Mouse (Mus musculus) forebrain, embryonic 14.5 days (tissue): ENCODE measurements around the gene Cbx7. TPM values are rescaled to one million over a fixed set of nuclear protein-coding genes. Genes with fewer than 3 reads are reported as not detected.

ENCODE experiments used
- ATAC-seq: fragments of 200-750 bp; cut with Nextera tagmentation; 2 replicates; pipeline ENCODE4 v1.8.0; 2017; ENCODE audit warnings: mild to moderate bottlenecking, moderate library complexity
- DNase-seq: peaks from one replicate; pipeline ENCODE4 v3.0.0-alpha.2; 2015; ENCODE audit warnings: low spot score
- H3K27ac ChIP-seq: fragments of 300-500 bp; sonication (generic); 2 replicates; pipeline ENCODE4 v1.5.1; 2014; ENCODE audit warnings: low read depth, mild to moderate bottlenecking, control low read depth, low read length, moderate library complexity
- H3K27me3 ChIP-seq: fragments of 300-500 bp; sonication (generic); replicated peaks from 2 replicates; pipeline ENCODE4 v1.6.1; 2014; ENCODE audit warnings: low read length, control low read depth, mixed read lengths; ENCODE audit not compliant: control insufficient read depth, insufficient read depth
- H3K36me3 ChIP-seq: fragments of 300-500 bp; sonication (generic); 2 replicates; pipeline ENCODE4 v1.6.1; 2014; ENCODE audit warnings: low read length, control low read depth; ENCODE audit not compliant: control insufficient read depth, insufficient read depth
- H3K4me1 ChIP-seq: fragments of 300-500 bp; sonication (generic); 2 replicates; pipeline ENCODE4 v1.6.1; 2014; ENCODE audit warnings: antibody characterized with exemption, low read length, control low read depth; ENCODE audit not compliant: control insufficient read depth, insufficient read depth
- H3K4me2 ChIP-seq: fragments of 300-500 bp; sonication (generic); 2 replicates; pipeline ENCODE4 v1.6.1; 2014; ENCODE audit warnings: mild to moderate bottlenecking, control low read depth, low read length
- H3K4me3 ChIP-seq: fragments of 300-500 bp; sonication (generic); 2 replicates; pipeline ENCODE4 v1.5.1; 2014; ENCODE audit warnings: low read depth, low read length, control low read depth
- H3K9ac ChIP-seq: fragments of 300-500 bp; sonication (generic); 2 replicates; pipeline ENCODE4 v1.6.1; 2014; ENCODE audit warnings: mild to moderate bottlenecking, low read length, control low read depth, moderate library complexity
- H3K9me3 ChIP-seq: fragments of 300-500 bp; sonication (generic); replicated peaks from 2 replicates; pipeline ENCODE4 v1.6.1; 2016; ENCODE audit warnings: low read length, control low read depth, mixed read lengths; ENCODE audit not compliant: control insufficient read depth
- WGBS: fragments of 180-500 bp; shearing (Covaris S2); extraction: QIAGEN DNeasy Blood & Tissue Kit; methylation state at CpG from one replicate; pipeline ENCODE4 v1.1.7; 2014; 5-methylcytosine and 5-hydroxymethylcytosine counted together
- microRNA-seq: library from miRNA; unstranded; fragments of <30 nt; microRNA quantifications from one replicate; pipeline ENCODE4, GENCODE M21; 2016
- polyA plus RNA-seq: library from polyadenylated mRNA; unstranded; fragments of >200 nt; fragmentation: Nextera tagmentation; extraction: Ambion mirVana; gene quantifications from 2 replicates; pipeline ENCODE4 v1.2.1, GENCODE M21; 2014

Cbx7 gene
- polyA plus RNA-seq, 1 experiment from 2014 or later, result 1.6 TPM

DNA sequence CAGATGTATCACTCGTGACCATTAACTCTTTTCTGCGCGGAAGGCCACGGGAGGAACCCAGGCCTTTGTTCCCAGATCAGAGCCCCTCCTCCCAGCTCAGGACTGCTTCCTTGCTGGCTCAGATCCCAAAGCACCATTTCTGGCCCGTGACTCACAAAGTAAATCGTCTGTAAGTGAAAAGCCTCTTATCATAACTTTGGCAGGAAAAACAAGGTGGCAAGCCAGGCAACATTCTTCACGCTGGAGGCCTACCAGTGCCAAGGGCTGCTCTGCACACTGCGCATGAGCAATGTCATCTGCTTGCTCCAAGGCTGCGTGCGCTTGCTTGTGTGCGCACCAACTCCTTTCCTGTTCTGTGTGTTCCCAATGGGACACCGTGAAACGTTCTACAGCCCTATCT is 91.6 kb downstream of the Cbx7 start:
- Histone ChIP-seq H3K4me3 (no peak overlapping the region), H3K4me2 (0 out of 2 replicates have a peak overlapping the region, but pooled peaks have one; percentile 7), H3K9me3 (no peaks in the 10 kb centered on the region), H3K9ac (no peak overlapping the region), H3K36me3 (no peaks in the 10 kb centered on the region), H3K27me3 (no peaks in the 10 kb centered on the region), H3K4me1 (no peaks in the 10 kb centered on the region), H3K27ac (peak overlapping the region; percentile 50)
- DNase-seq, result peak; percentile 94
- 39% methylated on average over 13 of the region's 13 CpGs for WGBS
- peak; percentile 32; the same call in 1 of the 2 replicates for ATAC-seq

DNA sequence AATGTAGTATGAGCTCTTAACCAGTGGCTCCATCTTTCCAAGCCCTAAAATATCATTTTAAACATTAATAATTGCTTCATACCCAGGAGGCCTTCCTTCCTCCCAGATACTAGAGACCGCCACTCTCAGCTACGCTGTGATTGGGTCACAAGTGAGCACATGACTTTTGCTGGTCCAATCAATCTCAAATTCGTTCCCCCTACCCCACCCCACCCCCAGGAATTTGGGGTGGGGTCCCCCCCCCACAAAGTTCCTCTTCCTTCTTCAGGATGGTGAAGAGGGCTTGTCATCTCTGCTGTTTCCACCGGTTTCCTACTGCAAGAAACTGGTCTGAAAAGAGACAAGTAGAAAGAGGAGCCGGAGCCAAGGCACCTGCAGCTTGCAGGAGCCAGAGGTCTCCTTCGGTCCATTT is 92.2 kb downstream of the Cbx7 start:
- Histone ChIP-seq H3K9ac (no peak overlapping the region), H3K4me1 (no peaks in the 10 kb centered on the region), H3K4me3 (no peak overlapping the region), H3K4me2 (0 out of 2 replicates have a peak overlapping the region, but pooled peaks have one; percentile 7), H3K36me3 (no peaks in the 10 kb centered on the region), H3K27me3 (no peaks in the 10 kb centered on the region), H3K9me3 (no peaks in the 10 kb centered on the region), H3K27ac (peak overlapping the region; percentile 50)
- 80% methylated on average over 6 of the region's 6 CpGs for WGBS
- DNase-seq, result no peak
- no peak for ATAC-seq

DNA sequence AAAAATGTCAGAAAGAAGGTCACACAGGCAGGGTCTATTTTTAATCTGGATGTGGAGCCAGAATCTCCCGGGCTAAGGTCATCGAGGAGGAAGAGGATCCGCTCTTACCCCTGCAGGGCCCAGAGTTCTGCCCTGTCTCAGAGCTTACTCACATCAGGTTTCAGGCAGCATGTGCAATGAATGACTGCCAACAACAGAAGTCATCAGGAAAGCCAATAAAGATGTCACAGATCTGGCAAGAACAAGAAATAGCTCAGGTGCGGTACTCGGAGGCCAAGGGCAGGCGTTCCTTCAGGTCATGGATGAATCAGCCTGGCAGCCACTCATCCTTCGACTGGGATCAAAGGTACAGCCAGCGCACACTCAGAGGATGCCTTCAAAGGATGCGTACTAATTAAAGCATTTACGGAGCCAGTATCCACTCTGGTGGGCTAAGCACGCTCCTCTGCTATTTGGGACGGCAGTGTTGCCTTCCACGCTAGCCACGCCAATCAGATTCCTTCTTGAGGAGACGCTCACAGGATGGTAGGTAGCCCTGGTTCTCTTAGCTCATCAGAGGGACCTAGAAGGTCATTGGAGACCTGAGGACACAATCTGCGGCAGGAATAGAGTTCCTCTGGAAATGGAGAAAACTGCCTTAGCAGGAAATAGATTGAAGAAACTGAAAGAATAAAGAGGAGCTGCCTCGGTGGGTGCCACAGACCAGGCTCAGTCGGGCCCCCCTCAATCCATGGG is 95.5 kb downstream of the Cbx7 start:
- H3K27me3 ChIP-seq, result no peaks in the 10 kb centered on the region
- H3K36me3 ChIP-seq, result no peaks in the 10 kb centered on the region
- H3K4me2 ChIP-seq, result no peak overlapping the region
- H3K9me3 ChIP-seq, result no peaks in the 10 kb centered on the region
- no peak for ATAC-seq
- H3K4me1 ChIP-seq, result no peaks in the 10 kb centered on the region
- H3K27ac ChIP-seq, result no peak overlapping the region
- H3K4me3 ChIP-seq, result no peak overlapping the region
- no peak overlapping the region for H3K9ac ChIP-seq
- no peak for DNase-seq
- WGBS, result 86% methylated on average over 18 of the region's 18 CpGs

DNA sequence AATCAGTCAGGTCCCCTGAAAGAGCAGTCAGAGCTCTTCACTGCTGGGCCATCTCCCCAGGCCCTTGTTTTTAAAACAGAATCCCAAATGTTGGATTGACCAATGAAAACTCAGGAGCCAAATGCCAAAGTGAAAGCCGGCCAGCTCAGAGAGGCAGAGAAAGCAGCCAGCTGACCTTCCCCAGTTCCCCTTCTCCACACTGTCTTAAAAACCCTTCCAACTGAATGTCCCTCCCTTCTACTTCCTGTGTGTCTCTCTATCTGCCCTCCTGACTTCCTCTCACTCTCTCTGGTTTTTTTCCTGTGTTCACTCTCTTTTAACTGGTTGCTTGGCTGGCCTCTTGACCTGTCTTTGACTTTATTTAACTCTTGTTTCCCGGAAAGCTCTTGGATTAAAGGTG is 96.9 kb downstream of the Cbx7 start:
- DNase-seq, result no peak
- H3K27ac ChIP-seq, result no peak overlapping the region
- no peaks in the 10 kb centered on the region for H3K36me3 ChIP-seq
- no peak overlapping the region for H3K9ac ChIP-seq
- WGBS, result 77% methylated on average over 2 of the region's 2 CpGs
- H3K9me3 ChIP-seq, result no peaks in the 10 kb centered on the region
- no peak overlapping the region for H3K4me2 ChIP-seq
- H3K27me3 ChIP-seq, result no peaks in the 10 kb centered on the region
- H3K4me3 ChIP-seq, result no peak overlapping the region
- H3K4me1 ChIP-seq, result no peaks in the 10 kb centered on the region
- no peak for ATAC-seq

DNA sequence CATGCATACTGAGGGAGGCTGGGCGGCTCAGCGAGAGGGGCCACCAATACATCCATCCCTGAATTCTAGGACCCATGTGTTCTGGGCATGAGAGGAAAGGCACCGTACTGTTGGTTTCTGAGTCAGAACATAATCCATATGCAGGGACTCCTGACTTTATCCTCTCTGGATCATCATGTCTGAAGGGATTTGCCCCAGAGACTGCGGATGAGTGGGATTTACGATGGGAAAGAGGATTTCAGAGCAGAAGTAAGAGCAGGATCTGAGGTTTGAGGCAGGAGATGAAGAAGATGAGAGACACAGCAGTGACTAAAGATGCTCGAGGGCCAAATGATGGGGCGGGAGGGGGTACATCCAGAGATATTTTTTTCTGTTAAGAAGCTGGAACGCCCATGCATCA is 97.4 kb downstream of the Cbx7 start:
- H3K4me1 ChIP-seq, result no peaks in the 10 kb centered on the region
- no peak overlapping the region for H3K27ac ChIP-seq
- 92% methylated on average over 8 of the region's 8 CpGs for WGBS
- H3K9ac ChIP-seq, result no peak overlapping the region
- DNase-seq (no peak), ATAC-seq (no peak)
- no peaks in the 10 kb centered on the region for H3K36me3 ChIP-seq
- no peak overlapping the region for H3K4me2 ChIP-seq
- H3K4me3 ChIP-seq, result no peak overlapping the region
- no peaks in the 10 kb centered on the region for H3K9me3 ChIP-seq
- no peaks in the 10 kb centered on the region for H3K27me3 ChIP-seq

DNA sequence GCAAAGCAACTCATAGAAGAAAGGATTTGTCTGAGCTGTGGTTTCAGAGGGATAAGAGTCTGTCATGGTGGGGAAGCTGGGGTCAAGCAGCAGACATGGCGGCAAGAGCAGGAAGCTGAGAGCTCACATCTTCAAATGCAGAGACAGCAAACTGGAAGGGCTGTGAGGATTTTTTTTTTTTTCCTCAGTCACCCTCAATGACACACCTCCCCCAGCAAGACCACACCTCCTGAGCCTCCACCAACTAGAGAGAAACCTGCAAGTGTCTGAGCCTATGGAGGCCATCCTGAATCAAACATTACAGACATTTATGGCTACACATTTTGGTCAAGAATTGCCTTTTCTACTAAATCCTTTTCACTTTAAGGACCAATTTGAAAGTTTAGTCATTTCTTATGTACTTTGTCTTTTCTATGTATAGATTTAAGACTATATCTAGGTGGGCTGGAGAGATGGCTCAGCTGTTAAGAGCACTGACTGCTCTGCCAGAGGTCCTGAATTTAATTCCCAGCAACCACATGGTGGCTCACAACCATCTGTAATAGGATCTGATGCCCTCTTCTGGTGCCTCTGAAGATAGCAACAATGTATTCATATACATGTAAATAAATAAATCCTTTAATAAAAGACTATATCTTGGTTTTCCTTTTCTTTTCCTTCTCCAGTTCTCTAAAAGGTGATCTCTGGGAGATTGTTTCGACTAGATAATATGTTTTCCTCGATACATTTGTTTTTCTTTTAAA is 103.5 kb downstream of the Cbx7 start:
- H3K27ac ChIP-seq, result no peak overlapping the region
- no peak overlapping the region for H3K4me3 ChIP-seq
- no peaks in the 10 kb centered on the region for H3K36me3 ChIP-seq
- no peak overlapping the region for H3K4me2 ChIP-seq
- DNase-seq, result no peak
- WGBS, result 92% methylated on average over 3 of the region's 3 CpGs
- H3K27me3 ChIP-seq, result no peaks in the 10 kb centered on the region
- H3K9ac ChIP-seq, result no peak overlapping the region
- no peaks in the 10 kb centered on the region for H3K9me3 ChIP-seq
- no peak for ATAC-seq
- H3K4me1 ChIP-seq, result no peaks in the 10 kb centered on the region

Small RNAs within 50 kb of the gene (microRNA-seq; reads per million reads assigned to microRNA genes)
- gene Mir7213, result 0.66 reads per million

Other genes with a start within 250 kb of the Cbx7 start
- 4.8 and 7.6 TPM in 2 replicates for gene Sun2, start 228.6 kb downstream of the Cbx7 start, polyA plus RNA-seq
- gene Dnal4, start 193.3 kb downstream of the Cbx7 start, polyA plus RNA-seq, result 96.1 and 101 TPM in 2 replicates
- 7.6 and 8.5 TPM in 2 replicates for gene Nptxr, start 166.4 kb downstream of the Cbx7 start, polyA plus RNA-seq
- gene Npcd, start 136.9 kb downstream of the Cbx7 start, polyA plus RNA-seq, result not detected in 2 replicates
- 18.1 and 29.1 TPM in 2 replicates for gene Cbx6, start 136.4 kb downstream of the Cbx7 start, polyA plus RNA-seq
- gene Apobec3, start 79.5 kb downstream of the Cbx7 start, polyA plus RNA-seq, result 4.8 and 5.6 TPM in 2 replicates
- 2.7 and 3.4 TPM in 2 replicates for gene Pdgfb, start 43.9 kb upstream of the Cbx7 start, polyA plus RNA-seq
- gene Syngr1, start 120.2 kb upstream of the Cbx7 start, polyA plus RNA-seq, result 28.8 and 30.1 TPM in 2 replicates
- gene Rpl3, start 120.7 kb upstream of the Cbx7 start, polyA plus RNA-seq, result 768 and 902 TPM in 2 replicates
- 33.1 and 36.6 TPM in 2 replicates for gene Tab1, start 162.0 kb upstream of the Cbx7 start, polyA plus RNA-seq
- gene Mgat3, start 202.6 kb upstream of the Cbx7 start, polyA plus RNA-seq, result 11.7 and 12.5 TPM in 2 replicates